Mouse (Mus musculus) bone marrow, adult 2 months (tissue): ENCODE results near the gene Shoc2.

Experiments
- CTCF ChIP-seq: fragments of 200-500 bp; IDR thresholded peaks from 2 replicates; pipeline ENCODE4 v1.5.1; 2011; ENCODE audit warnings: low read length, control low read depth; ENCODE audit not compliant: control insufficient read depth, insufficient read depth
- POLR2A ChIP-seq: fragments of 200-500 bp; IDR thresholded peaks from 2 replicates; pipeline ENCODE4 v1.6.1; 2011; ENCODE audit warnings: low read depth, mild to moderate bottlenecking, control low read depth, low read length, borderline replicate concordance; ENCODE audit not compliant: control insufficient read depth

DNA sequence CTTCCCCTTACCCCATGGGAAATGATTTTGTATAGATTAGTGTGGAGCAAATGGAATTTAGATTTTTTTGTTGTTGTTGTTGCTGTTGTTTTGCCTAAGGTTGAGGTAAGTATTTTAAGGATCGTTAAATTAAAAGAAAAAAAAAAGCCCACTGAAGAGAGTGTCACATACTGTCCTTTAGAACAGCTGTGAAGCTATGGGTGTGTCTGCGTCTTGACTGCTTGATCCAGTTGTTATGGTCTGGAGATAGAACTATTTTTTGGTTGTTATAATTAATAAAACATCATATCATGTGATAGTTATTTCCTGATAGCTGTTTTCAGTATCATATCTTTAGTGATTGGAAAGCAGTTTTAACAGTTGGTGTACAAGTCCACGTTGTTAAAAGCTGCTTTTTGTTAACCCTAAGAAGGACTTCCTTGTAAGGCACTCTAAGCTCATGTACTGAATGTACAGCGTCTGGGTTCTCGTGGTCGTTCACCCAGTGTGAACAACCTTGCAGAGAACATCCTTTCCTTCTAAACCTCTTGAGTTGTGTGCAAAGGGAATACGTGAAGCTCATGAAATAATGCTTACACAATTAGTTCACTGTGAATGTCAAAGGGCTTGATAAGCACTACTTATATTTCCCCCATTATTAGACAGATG, 39.1 kb upstream of the Shoc2 start:
- TF ChIP-seq POLR2A (no peak), CTCF (no peak)
